9 mouse cellular contexts compared by ENCODE assay signal in genomic region chr11:25644767-25645622, GRCm38 (mm10).
DNase-seq lines count a peak whose midpoint lies in the region; ATAC-seq and TF ChIP-seq lines count a peak whose summit lies in the region.
"Had no signal": no experiment of that assay in that cellular context is flagged by ENCODE, and none has a peak within 500 bp of the region (broad histone marks: within the 10 kb centered on the region; RNA-seq: fewer than 3 reads in every experiment).

No protein-coding gene starts in this region.

- no peak for TF ChIP-seq CTCF in cerebellum, adult 2 months (IDR thresholded peaks at IDR 0.05; ENCODE audit: borderline replicate concordance, insufficient read depth, low read depth, low read length)

- 40% methylated on average over 22 of the region's 22 CpGs for WGBS in cerebellum, adult 2 months
- WGBS in embryonic facial prominence, embryonic 11.5 days: 38% methylated on average over 22 of the region's 22 CpGs
- WGBS in limb, embryonic 12.5 days: 33% methylated on average over 22 of the region's 22 CpGs

- H3K9ac ChIP-seq in embryonic facial prominence, embryonic 11.5 days (replicated peaks; ENCODE audit: low read length): no peak overlapping the region
- no peak overlapping the region for H3K9ac ChIP-seq in limb, embryonic 12.5 days (replicated peaks)
- H3K9ac ChIP-seq: liver, embryonic 14.5 days had no signal

- no peak for TF ChIP-seq POLR2A in cerebellum, adult 2 months (IDR thresholded peaks at IDR 0.05; ENCODE audit: borderline replicate concordance, insufficient read depth, low read length)

- no peak overlapping the region for H3K27ac ChIP-seq in cerebellum, adult 2 months (ENCODE audit: insufficient read depth, low read length)
- H3K27ac ChIP-seq in embryonic facial prominence, embryonic 11.5 days (replicated peaks; ENCODE audit: low read depth, low read length): no peak overlapping the region
- H3K27ac ChIP-seq in limb, embryonic 12.5 days: no peak overlapping the region
- H3K27ac ChIP-seq: liver, embryonic 14.5 days had no signal

- no peaks in the 10 kb centered on the region for H3K9me3 ChIP-seq in embryonic facial prominence, embryonic 11.5 days (replicated peaks; ENCODE audit: control insufficient read depth, low read length)
- no peaks in the 10 kb centered on the region for H3K9me3 ChIP-seq in limb, embryonic 12.5 days

- peak overlapping the region; percentile 19; the same call in 1 of the 2 replicates for H3K4me2 ChIP-seq in embryonic facial prominence, embryonic 11.5 days (ENCODE audit: low read depth, low read length)
- peak overlapping the region; percentile 48 for H3K4me2 ChIP-seq in limb, embryonic 12.5 days

- no peak overlapping the region for H3K4me3 ChIP-seq in cerebellum, adult 2 months (replicated peaks; ENCODE audit: insufficient read depth, low read depth, low read length)
- no peak overlapping the region for H3K4me3 ChIP-seq in embryonic facial prominence, embryonic 11.5 days (ENCODE audit: low read depth, low read length)
- H3K4me3 ChIP-seq in limb, embryonic 12.5 days (replicated peaks): peak overlapping the region; percentile 24

- no peak for ATAC-seq in embryonic facial prominence, embryonic 11.5 days (replicated peaks; ENCODE audit: insufficient number of reproducible peaks, low FRiP score, low TSS enrichment, low read depth)
- no peak for ATAC-seq in limb, embryonic 12.5 days (ENCODE audit: insufficient number of reproducible peaks, insufficient read depth, low FRiP score, low TSS enrichment, low read depth)
- no peak for ATAC-seq in inflammation-experienced regulatory T-cells, adult 6 months

- H3K4me1 ChIP-seq in cerebellum, adult 2 months (ENCODE audit: control insufficient read depth, insufficient read depth, low read length): peaks cover 4% of the 10 kb centered on the region; the same call in 1 of the 2 replicates
- H3K4me1 ChIP-seq in embryonic facial prominence, embryonic 11.5 days (ENCODE audit: control insufficient read depth, insufficient read depth, low read length): no peaks in the 10 kb centered on the region
- no peaks in the 10 kb centered on the region; the same call in 1 of the 2 replicates for H3K4me1 ChIP-seq in limb, embryonic 12.5 days (replicated peaks)

- peak; percentile 3 to 9 for DNase-seq in cerebellum, postnatal 36 days
- DNase-seq in cerebellum, adult 2 months: no peak
- DNase-seq in embryonic facial prominence, embryonic 11.5 days (ENCODE audit: low spot score): peak; percentile 36
- peak; percentile 70 for DNase-seq in kidney, adult 9 months
- no peak for DNase-seq in gastrocnemius, adult 18-20 months (ENCODE audit: low spot score)
- no peak for DNase-seq in spleen, postnatal 10 days (ENCODE audit: low spot score in 2 of 2)

- no peaks in the 10 kb centered on the region for H3K36me3 ChIP-seq in embryonic facial prominence, embryonic 11.5 days (replicated peaks; ENCODE audit: control insufficient read depth, insufficient read depth, low read depth, low read length)
- no peaks in the 10 kb centered on the region for H3K36me3 ChIP-seq in limb, embryonic 12.5 days

- no peaks in the 10 kb centered on the region for H3K27me3 ChIP-seq in cerebellum, adult 2 months (ENCODE audit: control insufficient read depth, insufficient read depth, low read length)
- no peaks in the 10 kb centered on the region for H3K27me3 ChIP-seq in embryonic facial prominence, embryonic 11.5 days (ENCODE audit: control insufficient read depth, insufficient read depth, low read length)
- H3K27me3 ChIP-seq in limb, embryonic 12.5 days: no peaks in the 10 kb centered on the region; the same call in 1 of the 2 replicates

Comparison
In these comparisons a context has a peak if more than half of its experiments do, and no peak if none do; other contexts are left out.
1. DNase-seq: peak in cerebellum, postnatal 36 days (2 of 2), embryonic facial prominence, embryonic 11.5 days (single experiment) and kidney, adult 9 months (single experiment); none in cerebellum, adult 2 months (0 of 2), gastrocnemius, adult 18-20 months (single experiment) and spleen, postnatal 10 days (0 of 2).